Mouse (Mus musculus) ovary, adult 18-20 months (tissue): ENCODE measurements around the gene Gck.

ENCODE experiments used
- DNase-seq: peaks from one replicate; pipeline ENCODE4 v3.0.0; 2022; ENCODE audit warnings: low spot score, mixed read lengths

Gck gene

DNA sequence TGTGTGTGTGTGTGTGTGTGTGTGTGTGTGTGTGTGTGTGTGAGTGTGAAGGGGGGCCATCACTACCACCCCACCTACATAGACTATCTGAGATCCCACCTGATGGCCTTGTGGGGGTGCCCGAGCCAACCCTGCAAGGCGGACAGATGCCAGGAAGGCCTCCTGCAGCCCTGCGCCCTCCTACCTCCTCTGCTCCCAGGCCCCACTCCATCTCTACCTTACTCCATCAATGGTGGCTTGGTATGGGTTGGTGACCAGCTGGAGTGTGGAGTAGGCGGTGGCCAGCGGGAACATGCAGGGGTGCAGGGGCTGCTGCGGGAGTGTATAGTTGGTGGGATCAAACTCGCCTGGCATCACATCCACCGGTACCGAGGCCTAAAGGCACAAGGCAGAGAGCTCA is 76.7 kb downstream of the Gck start:
- no peak for DNase-seq

DNA sequence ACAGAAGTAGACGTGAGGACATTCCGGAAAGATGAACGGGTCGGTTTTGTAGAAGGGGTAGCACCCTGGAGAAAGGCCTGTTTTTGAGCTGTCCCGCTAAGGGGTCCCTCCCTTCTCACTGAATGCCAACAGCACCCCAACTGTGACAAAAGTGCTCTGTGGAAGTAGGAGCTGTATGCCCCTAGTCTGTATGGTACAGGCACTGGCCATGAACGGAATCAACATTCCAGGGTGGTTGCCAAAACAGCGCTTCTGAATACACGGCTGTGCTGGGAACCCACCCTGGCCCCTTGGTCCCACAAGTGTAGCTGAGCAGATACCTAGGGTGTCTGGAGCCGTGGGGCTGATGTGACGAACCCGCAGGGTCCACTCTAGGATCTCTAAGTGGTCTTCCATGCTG is 77.2 kb downstream of the Gck start:
- no peak for DNase-seq

DNA sequence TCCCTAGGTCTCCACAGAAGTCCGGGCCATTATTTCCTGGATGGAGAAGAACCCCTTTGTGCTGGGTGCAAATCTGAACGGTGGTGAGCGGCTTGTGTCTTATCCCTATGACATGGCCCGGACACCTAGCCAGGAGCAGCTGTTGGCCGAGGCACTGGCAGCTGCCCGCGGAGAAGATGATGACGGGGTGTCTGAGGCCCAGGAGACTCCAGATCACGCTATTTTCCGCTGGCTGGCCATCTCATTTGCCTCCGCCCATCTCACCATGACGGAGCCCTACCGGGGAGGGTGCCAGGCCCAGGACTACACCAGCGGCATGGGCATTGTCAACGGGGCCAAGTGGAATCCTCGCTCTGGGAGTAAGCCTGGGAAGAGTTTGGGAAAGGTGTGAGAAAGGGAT is 79.8 kb downstream of the Gck start:
- DNase-seq: no peak

DNA sequence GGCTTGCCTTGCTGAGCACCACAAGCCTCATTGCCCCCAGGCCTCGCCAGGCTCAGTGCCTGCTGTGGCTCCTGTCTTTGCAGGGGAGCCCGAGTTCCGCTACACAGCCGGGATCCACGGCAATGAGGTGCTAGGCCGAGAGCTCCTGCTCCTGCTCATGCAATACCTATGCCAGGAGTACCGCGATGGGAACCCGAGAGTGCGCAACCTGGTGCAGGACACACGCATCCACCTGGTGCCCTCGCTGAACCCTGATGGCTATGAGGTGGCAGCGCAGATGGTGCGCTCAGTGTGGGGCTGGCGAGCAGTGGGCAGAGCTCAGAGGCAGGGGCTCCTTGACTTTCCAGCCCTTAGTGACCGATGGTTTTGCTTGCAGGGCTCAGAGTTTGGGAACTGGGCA is 80.5 kb downstream of the Gck start:
- no peak for DNase-seq

DNA sequence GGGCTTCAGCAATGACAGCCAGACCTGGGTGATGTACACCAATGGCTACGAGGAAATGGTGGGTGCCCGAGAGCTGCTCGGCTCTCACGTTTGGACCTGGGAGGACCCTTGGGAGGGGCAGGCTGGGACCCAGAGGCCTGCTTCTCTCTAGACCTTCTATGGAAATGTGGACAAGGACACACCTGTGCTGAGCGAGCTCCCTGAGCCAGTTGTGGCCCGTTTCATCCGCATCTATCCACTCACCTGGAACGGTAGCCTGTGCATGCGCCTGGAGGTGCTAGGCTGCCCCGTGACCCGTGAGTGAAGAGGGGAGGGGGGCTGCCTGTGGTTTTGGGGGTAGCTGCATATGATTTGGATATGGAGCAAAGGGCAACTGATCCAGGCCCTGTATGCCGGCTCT is 81.6 kb downstream of the Gck start:
- no peak for DNase-seq

DNA sequence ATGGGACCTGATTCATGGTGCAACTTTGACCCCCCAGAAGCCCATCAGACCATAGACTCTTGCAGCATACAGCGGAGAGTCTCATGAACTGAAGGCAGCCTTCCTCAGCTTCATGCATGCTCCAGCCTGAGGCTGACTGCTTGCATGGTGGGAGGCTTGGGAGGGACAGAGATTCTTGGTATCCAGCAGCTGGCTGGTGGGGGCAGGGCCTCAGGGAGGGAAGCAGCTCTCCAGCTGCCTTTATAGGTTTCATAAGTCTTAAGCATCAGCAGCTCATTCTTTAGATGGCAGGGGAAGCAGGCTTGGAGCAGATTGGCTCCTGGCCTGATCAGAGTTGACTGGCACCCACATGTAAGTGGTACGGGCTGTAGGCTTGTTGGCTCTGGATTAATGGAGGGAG is 82.7 kb downstream of the Gck start:
- no peak for DNase-seq

DNA sequence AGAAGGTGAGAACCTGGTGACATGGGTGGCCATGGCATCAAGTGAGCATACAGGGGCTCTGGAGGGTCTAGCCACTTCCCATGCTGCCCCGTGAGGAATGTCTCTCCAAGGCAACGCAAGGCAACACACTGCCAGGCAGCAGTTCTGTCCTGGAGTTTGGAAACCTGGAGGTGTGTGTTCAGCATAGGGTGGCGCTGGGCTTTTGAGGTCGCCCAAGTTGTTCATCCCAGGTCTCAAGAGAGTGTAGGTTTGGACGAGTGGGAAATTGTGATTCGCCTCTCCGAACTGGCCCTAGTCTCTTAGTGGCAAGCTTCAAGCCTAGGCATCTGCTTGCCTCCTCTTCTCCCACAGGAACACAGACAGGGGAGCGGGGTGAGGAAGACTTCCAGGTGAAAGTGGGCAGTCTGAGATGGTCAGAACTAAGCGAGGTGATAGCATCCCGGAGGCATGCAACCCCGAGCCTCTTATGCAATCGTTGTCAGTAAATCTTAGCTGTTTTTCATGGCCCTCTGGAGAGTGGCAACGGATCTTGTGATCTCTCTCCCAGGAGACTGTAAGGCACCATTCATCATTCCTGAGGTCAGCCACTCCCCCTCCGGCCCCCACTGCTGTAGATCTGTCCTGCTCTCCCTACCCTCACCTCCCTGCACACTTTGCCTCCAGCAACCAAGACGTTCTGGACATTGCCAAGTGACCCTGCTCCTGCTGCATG is 87.3 kb downstream of the Gck start:
- DNase-seq: peak; percentile 73

DNA sequence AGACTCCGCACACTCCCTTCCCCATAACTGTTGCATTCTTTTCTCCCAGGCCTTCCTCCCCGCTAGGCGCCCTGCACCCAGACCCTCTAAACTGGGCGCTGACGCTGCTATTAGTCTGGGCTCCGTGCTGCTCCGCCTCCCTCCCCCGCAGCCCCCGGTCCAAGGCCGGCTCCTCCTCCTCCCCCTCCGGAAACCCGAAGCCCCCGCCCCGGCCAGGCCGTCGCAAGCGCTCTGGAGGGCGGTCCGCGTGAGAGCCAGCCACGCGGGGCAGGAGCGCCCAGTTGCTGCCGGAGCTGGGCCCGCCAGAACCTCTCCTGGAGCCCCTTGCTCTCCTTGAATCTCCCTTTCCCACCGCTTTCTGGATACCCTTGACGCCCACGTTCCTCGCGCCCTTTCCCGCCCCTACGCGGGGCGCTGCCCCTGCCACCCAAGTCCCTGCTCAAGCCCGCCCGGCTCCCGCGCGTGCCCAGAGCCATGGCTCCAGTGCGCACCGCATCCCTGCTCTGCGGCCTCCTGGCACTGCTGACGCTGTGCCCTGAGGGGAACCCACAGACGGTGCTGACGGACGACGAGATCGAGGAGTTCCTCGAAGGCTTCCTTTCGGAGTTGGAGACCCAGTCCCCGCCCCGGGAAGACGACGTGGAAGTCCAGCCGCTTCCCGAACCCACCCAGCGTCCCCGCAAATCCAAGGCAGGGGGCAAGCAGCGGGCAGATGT is 88.0 kb downstream of the Gck start, which contains the start of gene Aebp1:
TSS of gene Aebp1 (plus strand) at position 270 of the 716 bp plus-strand sequence.
- peak; percentile 84 for DNase-seq

DNA sequence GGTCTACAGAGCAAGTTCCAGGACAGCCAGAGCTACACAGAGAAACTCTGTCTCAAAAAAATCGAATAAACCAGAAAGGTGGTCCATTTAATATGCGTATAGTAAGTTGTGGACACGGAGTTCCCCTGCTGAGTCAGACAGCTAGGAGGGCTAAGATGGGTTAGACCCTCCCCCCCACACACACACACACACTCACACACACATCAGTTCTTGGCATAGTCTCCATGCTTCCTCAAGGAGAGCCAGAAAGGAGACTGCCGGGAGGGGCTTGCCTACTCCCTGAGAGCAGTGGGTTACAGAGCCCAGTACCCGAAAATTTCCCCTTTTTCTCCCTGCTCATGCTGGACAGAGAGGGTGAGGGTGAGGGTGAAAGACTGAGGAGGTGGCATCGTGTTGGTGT is 89.2 kb downstream of the Gck start:
- no peak for DNase-seq

DNA sequence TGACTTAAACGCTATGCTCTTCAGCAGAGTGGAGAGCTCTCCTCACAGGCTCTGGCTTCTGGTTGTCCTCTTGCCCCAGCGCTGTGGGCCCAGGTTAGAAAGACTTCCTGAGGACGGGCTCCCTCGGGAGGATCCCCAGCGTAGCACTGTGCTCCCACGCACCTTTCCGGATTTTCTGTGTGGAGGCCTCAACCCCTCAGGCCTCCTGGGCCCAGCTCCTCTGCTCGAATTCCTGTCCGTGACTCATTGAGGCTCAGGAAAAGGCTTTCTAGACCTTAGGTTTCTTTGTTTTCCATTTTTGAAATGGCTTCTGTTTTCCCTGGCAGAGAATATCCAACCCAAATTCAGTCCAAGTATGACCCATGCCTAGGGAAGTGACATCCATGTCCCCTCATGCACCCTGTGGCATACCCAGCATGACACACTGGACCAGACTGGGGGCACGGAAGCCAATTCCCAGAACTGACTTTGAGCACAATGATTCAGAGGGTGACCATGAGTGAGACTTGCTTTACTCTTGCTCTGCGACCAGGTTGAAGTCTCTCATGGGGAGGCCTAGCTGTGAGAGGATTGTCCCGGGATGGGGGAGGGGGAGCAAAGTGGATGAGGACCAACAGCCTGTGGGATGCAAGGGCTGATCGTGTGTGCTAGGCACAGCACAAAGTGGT is 89.9 kb downstream of the Gck start:
- DNase-seq: no peak

DNA sequence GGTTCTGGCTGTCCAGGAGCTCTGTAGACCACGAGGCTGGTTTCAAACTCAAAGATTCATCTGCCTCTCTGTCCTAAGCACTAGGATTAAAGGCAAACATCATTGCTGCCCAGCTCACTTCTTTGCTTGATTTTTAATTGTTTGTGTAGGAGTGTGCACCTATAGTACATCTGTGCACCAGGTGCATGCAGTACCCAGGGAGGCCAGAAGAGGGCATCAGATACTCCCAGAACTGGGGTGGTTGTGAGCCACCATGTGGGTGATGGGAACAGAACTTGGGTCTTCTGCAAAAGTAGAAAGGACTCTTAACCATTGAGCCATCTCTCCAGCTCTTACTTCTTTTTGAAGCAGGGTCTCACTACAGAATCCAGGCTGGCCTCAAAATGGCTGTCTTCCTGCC is 91.2 kb downstream of the Gck start:
- DNase-seq: no peak

DNA sequence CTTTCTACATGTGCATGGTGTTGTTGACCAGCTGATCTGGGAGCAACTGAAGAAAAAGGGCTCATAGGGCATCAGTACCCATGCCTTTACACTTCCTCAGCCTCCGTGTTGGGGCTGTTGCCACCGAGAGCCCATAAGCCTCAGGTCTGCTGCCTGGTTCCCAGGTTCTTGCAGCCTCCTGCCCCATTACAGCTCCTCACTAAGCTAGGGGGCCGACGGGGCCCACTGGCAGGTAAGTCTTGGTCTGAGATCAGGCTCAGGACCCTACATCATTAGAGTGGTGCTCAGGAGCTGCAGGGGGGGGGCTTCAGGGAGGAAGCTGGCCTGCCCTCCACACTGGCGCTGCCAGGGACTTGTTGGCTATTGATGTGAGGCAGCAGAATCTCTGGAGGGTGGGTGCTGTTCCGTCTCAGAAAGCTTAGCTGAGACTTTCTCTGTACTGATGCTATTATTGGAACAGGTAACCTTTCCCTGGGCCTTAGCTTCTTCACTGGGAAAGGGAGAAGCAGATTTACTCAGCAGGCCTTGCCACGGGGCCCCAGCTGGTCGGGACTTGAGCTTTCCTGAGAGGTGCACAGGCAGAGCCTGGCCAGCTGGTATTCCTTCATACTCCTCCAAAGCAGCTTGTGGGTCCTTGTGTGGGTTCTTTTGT is 93.3 kb downstream of the Gck start:
- no peak for DNase-seq

DNA sequence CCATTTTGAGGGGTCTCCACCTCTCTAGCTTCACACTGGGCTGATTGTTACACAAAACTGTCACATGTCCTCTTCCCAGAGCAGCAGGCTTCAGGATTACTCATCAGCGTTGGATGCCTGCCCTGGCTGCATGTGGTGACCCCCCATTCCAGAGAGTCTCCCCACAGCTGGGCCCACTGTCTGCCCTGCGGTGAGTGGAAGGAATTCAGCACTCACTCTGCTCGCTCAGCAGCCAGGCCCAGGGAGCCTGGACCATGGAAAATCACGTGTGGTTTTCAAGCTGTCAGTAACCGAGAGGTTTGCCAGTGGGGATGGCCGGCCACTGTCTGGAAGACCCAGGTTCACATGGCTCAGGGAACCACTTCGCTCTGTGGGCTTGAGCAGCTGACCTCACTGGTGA is 94.0 kb downstream of the Gck start:
- DNase-seq: no peak

DNA sequence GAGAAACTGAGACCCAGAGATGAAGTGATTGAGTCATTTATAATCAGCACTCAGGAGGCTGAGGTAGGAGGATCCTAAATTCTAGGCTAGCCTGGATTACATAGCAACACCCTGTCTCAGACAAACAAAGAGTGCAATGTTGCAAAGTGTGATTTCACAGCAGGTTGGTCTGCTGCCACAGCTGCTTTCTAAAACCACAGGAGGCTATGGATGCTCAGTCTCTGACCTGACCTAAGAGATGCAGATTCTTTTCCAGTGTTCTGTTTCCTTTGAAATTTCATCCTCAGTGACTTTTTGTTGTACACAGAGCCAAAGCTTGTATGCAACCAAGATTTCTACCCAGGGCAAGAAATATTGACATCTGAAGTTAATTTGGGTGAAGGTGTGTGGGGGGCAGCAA is 94.4 kb downstream of the Gck start:
- DNase-seq: no peak

DNA sequence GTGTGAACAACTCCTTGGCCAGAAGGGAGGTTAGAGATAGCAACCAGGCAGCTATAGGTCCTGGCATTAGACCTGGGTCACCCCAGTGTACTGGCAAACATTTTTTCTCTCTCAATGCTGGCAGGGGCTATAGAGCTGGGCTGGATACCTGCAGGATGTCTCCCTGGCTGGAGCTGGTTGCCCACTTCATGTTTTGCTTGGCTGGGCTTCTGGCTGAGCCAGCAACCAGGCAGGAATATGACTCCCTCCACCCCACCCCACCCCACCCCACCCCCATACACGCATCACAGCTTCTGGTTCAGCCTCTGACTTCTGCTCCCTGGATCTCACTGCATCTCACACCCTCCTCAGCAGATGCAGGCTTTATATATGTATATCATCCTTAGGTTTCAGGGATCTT is 97.6 kb downstream of the Gck start:
- no peak for DNase-seq

DNA sequence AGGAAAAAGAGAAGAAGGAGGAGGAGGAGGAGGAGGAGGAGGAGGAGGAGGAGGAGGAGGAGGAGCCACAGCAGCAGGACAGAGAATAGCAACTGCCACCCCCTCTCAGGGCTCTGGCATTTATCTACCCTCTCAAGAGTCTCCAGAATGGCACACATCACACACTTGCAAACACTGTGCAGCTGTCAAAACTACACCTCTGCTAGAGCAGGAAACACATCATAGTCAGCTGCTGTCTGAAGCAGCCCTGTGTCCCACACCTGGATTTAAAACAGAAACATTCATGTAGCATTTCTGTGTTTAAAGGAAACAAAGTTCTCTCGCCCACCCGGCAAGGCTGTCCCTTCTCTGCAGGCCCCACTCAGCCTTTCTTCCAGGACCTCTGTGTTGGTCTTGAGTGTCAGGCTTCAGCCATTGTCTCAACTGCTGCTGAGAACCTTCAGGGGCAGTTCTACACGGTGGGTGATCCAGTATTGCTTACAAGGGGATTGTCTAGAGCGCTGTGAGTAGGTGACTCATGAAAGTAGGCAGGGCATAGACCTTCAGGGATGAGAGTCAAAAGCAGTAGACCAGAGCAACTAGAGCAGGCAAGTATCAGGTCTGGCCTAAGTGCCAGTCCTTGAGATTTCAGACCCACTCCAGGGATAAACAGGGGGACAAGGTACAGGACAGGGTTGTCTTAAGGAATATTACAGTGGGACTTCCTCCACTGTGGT is 98.7 kb downstream of the Gck start:
- no peak for DNase-seq
